8 mouse cellular contexts compared by ENCODE assay signal in genomic region chr14:56575416-56575815, GRCm38 (mm10). TPM values are rescaled to one million over a fixed set of nuclear protein-coding genes. Genes with fewer than 3 reads are reported as not detected.
DNase-seq lines count a peak whose midpoint lies in the region; ATAC-seq and TF ChIP-seq lines count a peak whose summit lies in the region.

Gene Cenpj (minus strand): TSS chr14:56575425.
Gene Parp4 (plus strand): TSS chr14:56575619.

- no peaks in the 10 kb centered on the region for H3K27me3 ChIP-seq in G1E (ENCODE audit: insufficient read depth, low read length)
- H3K27me3 ChIP-seq in cerebellum, adult 2 months (ENCODE audit: control insufficient read depth, insufficient read depth, low read length), result no peaks in the 10 kb centered on the region
- no peaks in the 10 kb centered on the region for H3K27me3 ChIP-seq in forebrain, postnatal 0 days (ENCODE audit: insufficient read depth, low read length)
- H3K27me3 ChIP-seq in lung, postnatal 0 days (replicated peaks; ENCODE audit: insufficient read depth, low read length), result no peaks in the 10 kb centered on the region

- WGBS in cerebellum, adult 2 months, result under 1% methylated on average over 24 of the region's 24 CpGs
- under 1% methylated on average over 24 of the region's 24 CpGs for WGBS in forebrain, postnatal 0 days
- WGBS in lung, postnatal 0 days, result under 1% methylated on average over 23 of the region's 24 CpGs

- ATAC-seq in G1E (ENCODE audit: extremely low read depth, insufficient number of reproducible peaks, low FRiP score, poor library complexity, severe bottlenecking), result peak; percentile 64
- no peak for ATAC-seq in forebrain, postnatal 0 days
- peak; percentile 80 to 87 for ATAC-seq in hematopoietic stem cell, adult 5-6 weeks (replicated peaks in 1 of 2; ENCODE audit: insufficient read depth in 1 of 2, low FRiP score in 2 of 2, low TSS enrichment in 1 of 2, low read depth in 1 of 2, poor library complexity in 2 of 2, severe bottlenecking in 2 of 2)
- ATAC-seq in lung, postnatal 0 days, result peak; percentile 88

- peaks cover 31% of the 10 kb centered on the region for H3K4me1 ChIP-seq in G1E (ENCODE audit: insufficient read depth, low read depth, low read length)
- H3K4me1 ChIP-seq in cerebellum, adult 2 months (ENCODE audit: control insufficient read depth, insufficient read depth, low read length), result no peaks in the 10 kb centered on the region
- peaks cover 5% of the 10 kb centered on the region; the same call in 1 of the 2 replicates for H3K4me1 ChIP-seq in forebrain, postnatal 0 days (ENCODE audit: insufficient read depth)
- peaks cover 4% of the 10 kb centered on the region; the same call in 1 of the 2 replicates for H3K4me1 ChIP-seq in lung, postnatal 0 days (ENCODE audit: insufficient read depth, low read depth, low read length)

- TF ChIP-seq POLR2A in cerebellum, adult 2 months (IDR thresholded peaks at IDR 0.05; ENCODE audit: borderline replicate concordance, insufficient read depth, low read length), result no peak

- no peak for TF ChIP-seq CTCF in G1E (IDR thresholded peaks at IDR 0.05; ENCODE audit: low read depth, low read length)
- no peak for TF ChIP-seq CTCF in cerebellum, adult 2 months (IDR thresholded peaks at IDR 0.05; ENCODE audit: borderline replicate concordance, insufficient read depth, low read depth, low read length)
- TF ChIP-seq CTCF in forebrain, postnatal 0 days (IDR thresholded peaks at IDR 0.05; ENCODE audit: low read depth), result no peak
- TF ChIP-seq CTCF in lung, postnatal 0 days (IDR thresholded peaks at IDR 0.05), result no peak

- H3K4me3 ChIP-seq in G1E (ENCODE audit: low read depth, low read length), result peak within 1 kb of the TSS; percentile 76
- peak within 1 kb of the TSS; percentile 60 for H3K4me3 ChIP-seq in cerebellum, adult 2 months (replicated peaks; ENCODE audit: insufficient read depth, low read depth, low read length)
- H3K4me3 ChIP-seq in forebrain, postnatal 0 days (ENCODE audit: low read depth, low read length), result peak within 1 kb of the TSS; percentile 34
- H3K4me3 ChIP-seq in lung, postnatal 0 days (ENCODE audit: low read depth, low read length), result peak within 1 kb of the TSS; percentile 69

- 0 out of 2 replicates have a peak within 1 kb of the TSS, but pooled peaks have one; percentile 9 for H3K27ac ChIP-seq in cerebellum, adult 2 months (ENCODE audit: insufficient read depth, low read length)
- no peak within 1 kb of the TSS for H3K27ac ChIP-seq in forebrain, postnatal 0 days (ENCODE audit: low read depth, low read length)
- peak within 1 kb of the TSS; percentile 69 for H3K27ac ChIP-seq in lung, postnatal 0 days (ENCODE audit: low read length)

- peaks cover 11% of the 10 kb centered on the region for H3K36me3 ChIP-seq in G1E (replicated peaks)
- H3K36me3 ChIP-seq in forebrain, postnatal 0 days (ENCODE audit: insufficient read depth), result no peaks in the 10 kb centered on the region
- H3K36me3 ChIP-seq in lung, postnatal 0 days (ENCODE audit: insufficient read depth, low read length), result no peaks in the 10 kb centered on the region

- H3K4me2 ChIP-seq in forebrain, postnatal 0 days (ENCODE audit: low read depth), result peak within 1 kb of the TSS; percentile 55
- H3K4me2 ChIP-seq in lung, postnatal 0 days (replicated peaks; ENCODE audit: low read depth, low read length), result peak within 1 kb of the TSS; percentile 85

- H3K9ac ChIP-seq in forebrain, postnatal 0 days, result peak within 1 kb of the TSS; percentile 39
- peak within 1 kb of the TSS; percentile 62 for H3K9ac ChIP-seq in lung, postnatal 0 days (replicated peaks; ENCODE audit: low read depth)

- no peak for TF ChIP-seq EP300 in lung, postnatal 0 days (IDR thresholded peaks at IDR 0.05)

- no peaks in the 10 kb centered on the region for H3K9me3 ChIP-seq in G1E (replicated peaks)
- no peaks in the 10 kb centered on the region for H3K9me3 ChIP-seq in forebrain, postnatal 0 days (ENCODE audit: low read length)
- H3K9me3 ChIP-seq in lung, postnatal 0 days (ENCODE audit: low read length), result no peaks in the 10 kb centered on the region

- DNase-seq in G1E (ENCODE audit: low spot score), result peak; percentile 79
- peak; percentile 72 to 74 for DNase-seq in cerebellum, adult 2 months
- peak; percentile 15 for DNase-seq in forebrain, postnatal 0 days
- peak; percentile 21 for DNase-seq in layer of hippocampus, adult 9-10 months (ENCODE audit: low spot score)
- DNase-seq in lung, postnatal 0 days (ENCODE audit: low spot score), result peak; percentile 98
- DNase-seq in ovary, postnatal 10 days (ENCODE audit: low spot score), result peak; percentile 56
- peak; percentile 77 for DNase-seq in thymus, postnatal 14 days

RNA-seq across cellular contexts. Expression of gene Cenpj, which starts in this region (rescaled TPM):
- 13.0 and 17.4 TPM in 2 replicates for total RNA-seq in G1E (2014; fragmentation: Nextera tagmentation)
- total RNA-seq in G1E (2017), result 13.7 and 18.8 TPM in 2 replicates
- polyA plus RNA-seq in G1E (2012), result 0.34 and 0.48 TPM in 2 replicates
- 3.2 and 4.1 TPM in 2 replicates for polyA plus RNA-seq in cerebellum, adult 2 months (2012; rRNA removed)
- 5.3 and 6.2 TPM in 2 replicates for total RNA-seq in forebrain, postnatal 0 days (2014; rRNA removed)
- polyA plus RNA-seq in forebrain, postnatal 0 days (2015; fragmentation: Nextera tagmentation; extraction: Ambion mirVana), result 4.4 and 4.8 TPM in 2 replicates
- 30.7 and 38.0 TPM in 2 replicates for total RNA-seq in hematopoietic stem cell, adult 5-6 weeks (2017)
- polyA plus RNA-seq in lung, postnatal 0 days (2015; fragmentation: Nextera tagmentation; extraction: Ambion mirVana), result 3.2 and 3.6 TPM in 2 replicates

RNA-seq across cellular contexts. Expression of gene Parp4, which starts in this region (rescaled TPM):
- total RNA-seq in G1E (2014; fragmentation: Nextera tagmentation) (29.1 and 30.8 TPM in 2 replicates), G1E (2017) (6.9 TPM in 2 replicates)
- polyA plus RNA-seq in G1E (2012), result 1.2 and 1.4 TPM in 2 replicates
- 10.2 and 10.9 TPM in 2 replicates for polyA plus RNA-seq in cerebellum, adult 2 months (2012; rRNA removed)
- total RNA-seq in forebrain, postnatal 0 days (2014; rRNA removed), result 0.77 and 1.3 TPM in 2 replicates
- 0.60 and 0.80 TPM in 2 replicates for polyA plus RNA-seq in forebrain, postnatal 0 days (2015; fragmentation: Nextera tagmentation; extraction: Ambion mirVana)
- 10.6 and 24.4 TPM in 2 replicates for total RNA-seq in hematopoietic stem cell, adult 5-6 weeks (2017)
- 10.6 and 13.1 TPM in 2 replicates for polyA plus RNA-seq in lung, postnatal 0 days (2015; fragmentation: Nextera tagmentation; extraction: Ambion mirVana)

Comparison
In these comparisons a context has a peak if more than half of its experiments do, and no peak if none do; other contexts are left out.
1. DNase-seq: peak in every context shown above with its lines; median percentile 98 in lung, postnatal 0 days; 79 in G1E; 77 in thymus, postnatal 14 days; 73 in cerebellum, adult 2 months; 56 in ovary, postnatal 10 days; 21 in layer of hippocampus, adult 9-10 months; 15 in forebrain, postnatal 0 days.